Mouse (Mus musculus) CH12.LX (cell line): ENCODE measurements around the gene Anxa11. TPM values are rescaled to one million over a fixed set of nuclear protein-coding genes. Genes with fewer than 3 reads are reported as not detected.

ENCODE experiments used
- DNase-seq: peaks from one replicate; pipeline ENCODE4 v3.0.0-alpha.2; 2013; ENCODE audit errors: extremely low read depth
- H3K27ac ChIP-seq: 2 replicates; pipeline ENCODE4 v1.5.1; 2012; ENCODE audit warnings: low read depth, mild to moderate bottlenecking, control low read depth, moderate library complexity; ENCODE audit not compliant: insufficient read depth
- H3K27me3 ChIP-seq: replicated peaks from 2 replicates; pipeline ENCODE3; 2012; ENCODE audit warnings: inconsistent platforms
- H3K36me3 ChIP-seq, 2 experiments: replicated peaks in 1 of 2; 2 replicates each; pipeline versions ENCODE3 to v1.6.1; 2012; ENCODE audit warnings: inconsistent platforms in 1 of 2, low read length in 1 of 2, mild to moderate bottlenecking in 1 of 2, mixed read lengths in 1 of 2, moderate library complexity in 1 of 2; ENCODE audit not compliant: control insufficient read depth in 1 of 2, insufficient read depth in 1 of 2
- H3K4me1 ChIP-seq, 2 experiments: 2 replicates each; pipeline ENCODE4 v1.6.1; 2012; ENCODE audit warnings: inconsistent platforms in 1 of 2, moderate library complexity in 1 of 2; ENCODE audit not compliant: insufficient read depth in 2 of 2, control insufficient read depth in 1 of 2
- H3K4me2 ChIP-seq: 2 replicates; pipeline ENCODE4 v1.6.1; 2012; ENCODE audit warnings: low read depth, mild to moderate bottlenecking, control low read depth; ENCODE audit not compliant: poor library complexity, insufficient read depth, severe bottlenecking
- H3K4me3 ChIP-seq, 3 experiments: fragments of 150-350 bp in 1 of 3; sonication (generic) in 1 of 3; replicated peaks in 1 of 3; 2 replicates each; pipeline versions ENCODE3 to v1.5.1; 2011 to 2012; ENCODE audit warnings: low read depth in 2 of 3, low read length in 2 of 3, mild to moderate bottlenecking in 2 of 3, moderate library complexity in 2 of 3, control low read depth in 1 of 3, improper control_type of control experiment in 1 of 3, inconsistent platforms in 1 of 3, mixed read lengths in 1 of 3; ENCODE audit not compliant: poor library complexity in 1 of 3
- H3K79me2 ChIP-seq: replicated peaks from 2 replicates; pipeline ENCODE4 v1.6.1; 2012; ENCODE audit warnings: mild to moderate bottlenecking, moderate library complexity; ENCODE audit not compliant: control insufficient read depth, poor library complexity, insufficient read depth, severe bottlenecking; ENCODE audit errors: extremely low read depth
- H3K9ac ChIP-seq: 2 replicates; pipeline ENCODE4 v1.6.1; 2012; ENCODE audit warnings: low read depth, mild to moderate bottlenecking, control low read depth, moderate library complexity; ENCODE audit not compliant: insufficient read depth
- H3K9me3 ChIP-seq: replicated peaks from 2 replicates; pipeline ENCODE3; 2012; ENCODE audit warnings: low read length, inconsistent platforms, mixed read lengths
- BHLHE40 ChIP-seq: IDR thresholded peaks from 2 replicates; pipeline ENCODE4 v1.6.1; 2011; ENCODE audit warnings: mild to moderate bottlenecking, low read depth, low read length, improper control_type of control experiment
- CHD1 ChIP-seq: IDR thresholded peaks from 2 replicates; pipeline ENCODE4 v1.6.1; 2012; ENCODE audit warnings: low read depth, low read length, improper control_type of control experiment, inconsistent platforms
- CTCF ChIP-seq, 2 experiments: IDR thresholded peaks in 1 of 2; conservative IDR thresholded peaks in 1 of 2; 2 replicates each; pipeline ENCODE4 v1.5.1; 2011 to 2012; ENCODE audit warnings: low read depth in 2 of 2, low read length in 2 of 2, improper control_type of control experiment in 1 of 2, inconsistent platforms in 1 of 2, mild to moderate bottlenecking in 1 of 2, moderate library complexity in 1 of 2
- ELF1 ChIP-seq: IDR thresholded peaks from 2 replicates; pipeline ENCODE4 v1.6.1; 2014; ENCODE audit warnings: low read depth, mild to moderate bottlenecking, inconsistent platforms, low read length, improper control_type of control experiment
- EP300 ChIP-seq: IDR thresholded peaks from 2 replicates; pipeline ENCODE4 v1.6.1; 2011; ENCODE audit warnings: low read length, improper control_type of control experiment
- ETS1 ChIP-seq: conservative IDR thresholded peaks from 2 replicates; pipeline ENCODE4 v1.6.1; 2012; ENCODE audit warnings: low read depth, mild to moderate bottlenecking, inconsistent platforms, low read length, improper control_type of control experiment, moderate library complexity
- GABPA ChIP-seq: IDR thresholded peaks from 2 replicates; pipeline ENCODE4 v1.6.1; 2012; ENCODE audit warnings: low read depth, low read length, improper control_type of control experiment, inconsistent platforms; ENCODE audit not compliant: insufficient replicate concordance
- IRF4 ChIP-seq: IDR thresholded peaks from 2 replicates; pipeline ENCODE4 v1.6.1; 2014; ENCODE audit warnings: low read depth, mild to moderate bottlenecking, inconsistent platforms, low read length, improper control_type of control experiment
- JUN ChIP-seq: IDR thresholded peaks from 2 replicates; pipeline ENCODE4 v1.6.1; 2011; ENCODE audit warnings: low read depth, mild to moderate bottlenecking, low read length, improper control_type of control experiment, moderate library complexity; ENCODE audit not compliant: insufficient read depth
- JUND ChIP-seq: conservative IDR thresholded peaks from 2 replicates; pipeline ENCODE4 v1.6.1; 2011; ENCODE audit warnings: low read depth, low read length, improper control_type of control experiment
- MAX ChIP-seq: IDR thresholded peaks from 2 replicates; pipeline ENCODE4 v1.6.1; 2011; ENCODE audit warnings: low read length, improper control_type of control experiment
- MAZ ChIP-seq: IDR thresholded peaks from 2 replicates; pipeline ENCODE4 v1.6.1; 2012; ENCODE audit warnings: low read depth, mild to moderate bottlenecking, inconsistent platforms, low read length, improper control_type of control experiment, moderate library complexity
- MXI1 ChIP-seq: IDR thresholded peaks from 2 replicates; pipeline ENCODE4 v1.6.1; 2011; ENCODE audit warnings: mild to moderate bottlenecking, low read depth, low read length, improper control_type of control experiment
- MYC ChIP-seq: IDR thresholded peaks from 2 replicates; pipeline ENCODE4 v1.6.1; 2011; ENCODE audit warnings: low read depth, mild to moderate bottlenecking, improper control_type of control experiment, low read length
- NELFE ChIP-seq: IDR thresholded peaks from 2 replicates; pipeline ENCODE4 v1.6.1; 2011; ENCODE audit warnings: low read depth, low read length, improper control_type of control experiment
- NRF1 ChIP-seq: IDR thresholded peaks from 2 replicates; pipeline ENCODE4 v1.6.1; 2014; ENCODE audit warnings: low read depth, mild to moderate bottlenecking, inconsistent platforms, low read length, improper control_type of control experiment, moderate library complexity
- PAX5 ChIP-seq: IDR thresholded peaks from 2 replicates; pipeline ENCODE4 v1.6.1; 2012; ENCODE audit warnings: low read length, inconsistent platforms, mixed read lengths
- POLR2A ChIP-seq: IDR thresholded peaks from 2 replicates; pipeline ENCODE4 v1.6.1; 2011; ENCODE audit warnings: low read depth, mild to moderate bottlenecking, improper control_type of control experiment, low read length
- POLR2AphosphoS2 ChIP-seq: IDR thresholded peaks from 2 replicates; pipeline ENCODE4 v1.6.1; 2011; ENCODE audit warnings: low read depth, low read length, improper control_type of control experiment
- RAD21 ChIP-seq: IDR thresholded peaks from 2 replicates; pipeline ENCODE4 v1.6.1; 2011; ENCODE audit warnings: low read depth, mild to moderate bottlenecking, low read length, improper control_type of control experiment, moderate library complexity
- SIN3A ChIP-seq: IDR thresholded peaks from 2 replicates; pipeline ENCODE4 v1.6.1; 2012; ENCODE audit warnings: low read length, improper control_type of control experiment, inconsistent platforms
- SMC3 ChIP-seq: IDR thresholded peaks from 2 replicates; pipeline ENCODE4 v1.6.1; 2011; ENCODE audit warnings: low read depth, low read length, improper control_type of control experiment
- TCF12 ChIP-seq: IDR thresholded peaks from 2 replicates; pipeline ENCODE4 v1.6.1; 2014; ENCODE audit warnings: low read depth, mild to moderate bottlenecking, inconsistent platforms, low read length, improper control_type of control experiment
- UBTF ChIP-seq: IDR thresholded peaks from 2 replicates; pipeline ENCODE4 v1.6.1; 2012; ENCODE audit warnings: low read depth, mild to moderate bottlenecking, inconsistent platforms, low read length, improper control_type of control experiment, moderate library complexity
- USF1 ChIP-seq: IDR thresholded peaks from 2 replicates; pipeline ENCODE4 v1.6.1; 2014; ENCODE audit warnings: low read depth, mild to moderate bottlenecking, inconsistent platforms, low read length, improper control_type of control experiment
- ZKSCAN1 ChIP-seq: IDR thresholded peaks from 2 replicates; pipeline ENCODE4 v1.6.1; 2012; ENCODE audit warnings: low read depth, inconsistent platforms, low read length, improper control_type of control experiment, borderline replicate concordance
- dilution Hi-C: fragments of 300-500 bp; cut with MboI; formaldehyde crosslinking; loops from 2 replicates; pipeline ENCODE4 v1.14.3; 2020; ENCODE audit warnings: low sequenced_read_pairs; ENCODE audit not compliant: extremely low pct_unique_long_range_greater_than_20kb, extremely low pct_ligation_motif_present
- in situ Hi-C: fragments of 300-500 bp; cut with MboI; formaldehyde crosslinking; loops from 3 replicates; pipeline ENCODE4 v1.14.3; 2019; ENCODE audit warnings: low sequenced_read_pairs, low pct_ligation_motif_present, low pct_unique_long_range_greater_than_20kb, mixed read lengths
- polyA plus RNA-seq: library from polyadenylated mRNA; unstranded; fragments of >175 nt; gene quantifications from 2 replicates; pipeline ENCODE4 v1.2.1, GENCODE M21; 2012; ENCODE audit warnings: low read depth; ENCODE audit not compliant: insufficient read length
- total RNA-seq, 2 experiments: library from RNA; depleted of rRNA; stranded (reverse); fragments of 300-350 nt in 1 of 2; fragments of >200 nt in 1 of 2; gene quantifications; 2 replicates each; pipeline ENCODE4 v1.2.3; 2012 to 2014

Gene Anxa11
- total and polyA plus RNA-seq, 3 experiments, result 5.0 to 35.0 (median 8.4) TPM

DNA sequence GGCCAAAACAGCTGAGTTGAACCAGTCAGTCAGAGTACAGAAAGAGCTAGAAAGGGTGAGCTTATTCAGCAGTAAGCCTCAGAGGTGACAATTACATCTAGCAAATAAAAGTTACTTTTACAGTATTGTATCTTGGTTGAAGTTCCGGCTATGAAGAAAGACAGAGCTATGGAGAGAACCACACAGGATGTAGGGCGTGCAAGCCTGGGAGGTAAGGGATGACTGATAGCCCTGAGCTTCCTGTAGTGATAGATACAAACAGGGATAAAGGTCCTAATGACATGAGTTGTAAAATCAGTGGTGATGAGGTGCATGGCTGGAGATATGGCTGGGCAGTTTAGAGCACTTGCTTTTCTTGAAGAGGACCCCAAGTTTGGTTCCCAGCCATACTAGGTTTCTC lies 15.1 kb upstream of the Anxa11 start:
- in situ Hi-C loops (no loop called here), dilution Hi-C loops (no loop called here)
- Histone ChIP-seq H3K4me2 (no peak overlapping the region), H3K79me2 (no peaks in the 10 kb centered on the region), H3K27ac (no peak overlapping the region), H3K27me3 (peaks cover 8% of the 10 kb centered on the region), H3K4me1 (peaks cover 0 to 13% of the 10 kb centered on the region in 2 experiments; a peak in 2 of 4 replicates), H3K4me3 (no peak overlapping the region), H3K9me3 (no peaks in the 10 kb centered on the region)
- DNase-seq, result no peak
- TF ChIP-seq USF1 (no peak), TCF12 (no peak), POLR2AphosphoS2 (no peak), MAZ (no peak), SMC3 (no peak), RAD21 (no peak), SIN3A (no peak), IRF4 (no peak), MAX (no peak)
- TF ChIP-seq, all 38 proteins: peak for 0
- Histone ChIP-seq H3K36me3 (no peaks in the 10 kb centered on the region), H3K9ac (no peak overlapping the region)

- Histone ChIP-seq H3K27ac (no peak overlapping the region), H3K9me3 (no peaks in the 10 kb centered on the region), H3K27me3 (no peaks in the 10 kb centered on the region), H3K36me3 (no peaks in the 10 kb centered on the region), H3K4me2 (no peak overlapping the region), H3K4me3 (no peak overlapping the region), H3K4me1 (peaks cover 0 to 11% of the 10 kb centered on the region in 2 experiments; a peak in 2 of 4 replicates), H3K9ac (no peak overlapping the region), H3K79me2 (no peaks in the 10 kb centered on the region)
- TF ChIP-seq TCF12, result no peak
- TF ChIP-seq CTCF (conservative IDR thresholded peaks at IDR 0.05 in 1 of 2, IDR thresholded peaks at IDR 0.05 in 1 of 2; ENCODE audit: low read depth in 2 of 2, low read length in 2 of 2), result no peak
- no peak for TF ChIP-seq EP300
- in situ Hi-C loops (no loop called here), dilution Hi-C loops (no loop called here)
- DNase-seq, result no peak
Observed at GRCm38 (mm10) chr14:25831332-25831731, 10.6 kb upstream of the Anxa11 start.

DNA sequence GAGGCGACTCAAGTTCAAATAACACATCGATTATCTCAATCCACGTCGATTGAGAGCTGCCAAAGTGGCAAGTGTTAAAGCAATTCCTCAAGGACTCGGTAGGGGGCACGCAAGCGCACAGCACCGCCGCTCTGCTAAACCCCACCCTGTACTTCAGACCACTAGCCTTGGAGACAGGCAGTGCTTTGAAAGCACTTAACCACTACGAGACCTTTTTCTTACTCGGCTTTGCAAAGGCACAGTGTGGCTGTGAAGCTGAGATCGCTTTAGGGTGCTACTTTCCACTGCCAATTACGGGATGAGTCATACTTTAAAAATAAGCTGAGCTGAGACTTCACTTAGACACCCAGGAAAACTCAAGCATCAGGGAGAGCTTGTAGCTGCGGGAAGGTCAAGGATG lies 9.7 kb upstream of the Anxa11 start:
- no peak overlapping the region for H3K4me3 ChIP-seq
- dilution Hi-C loops, result no loop called here
- no peak overlapping the region for H3K27ac ChIP-seq
- no peaks in the 10 kb centered on the region for H3K9me3 ChIP-seq
- H3K4me2 ChIP-seq, result peak overlapping the region; percentile 30
- peak; percentile 64 for DNase-seq
- no peak overlapping the region for H3K9ac ChIP-seq
- in situ Hi-C loops, result no loop called here
- no peaks in the 10 kb centered on the region for H3K36me3 ChIP-seq
- H3K79me2 ChIP-seq, result no peaks in the 10 kb centered on the region
- H3K4me1 ChIP-seq, result peaks cover 0 to 11% of the 10 kb centered on the region in 2 experiments; a peak in 2 of 4 replicates
- no peaks in the 10 kb centered on the region for H3K27me3 ChIP-seq
- TF ChIP-seq PAX5 (no peak), POLR2AphosphoS2 (no peak), MYC (no peak), USF1 (no peak), ELF1 (no peak), CHD1 (no peak), POLR2A (no peak), ZKSCAN1 (no peak), GABPA (no peak), TCF12 (no peak), BHLHE40 (no peak), NRF1 (no peak), SIN3A (no peak), MAZ (no peak), JUND (peak; percentile 77), ETS1 (0 out of 2 replicates have a peak, but pooled peaks have one; percentile 14), RAD21 (peak; percentile 67), MXI1 (no peak), UBTF (no peak), NELFE (no peak), JUN (peak; percentile 72), MAX (0 out of 2 replicates have a peak, but pooled peaks have one; percentile 12), EP300 (peak; percentile 25; the same call in 1 of the 2 replicates)
